ENCODE assay signal across 9 mouse cellular contexts in genomic region chr14:34810763-34811489, GRCm38 (mm10). TPM values are rescaled to one million over a fixed set of nuclear protein-coding genes. Genes with fewer than 3 reads are reported as not detected.
DNase-seq lines count a peak whose midpoint lies in the region; ATAC-seq and TF ChIP-seq lines count a peak whose summit lies in the region.
"Had no signal": no experiment of that assay in that cellular context is flagged by ENCODE, and none has a peak within 500 bp of the region (broad histone marks: within the 10 kb centered on the region; RNA-seq: fewer than 3 reads in every experiment).

No protein-coding gene starts in this region.

- TF ChIP-seq EP300 in lung, postnatal 0 days (IDR thresholded peaks at IDR 0.05): no peak

- no peak overlapping the region for H3K27ac ChIP-seq in heart, embryonic 10.5 days
- no peak overlapping the region for H3K27ac ChIP-seq in lung, postnatal 0 days (ENCODE audit: low read length)
- H3K27ac ChIP-seq: liver, embryonic 15.5 days had no signal

- H3K27me3 ChIP-seq in heart, embryonic 10.5 days (ENCODE audit: insufficient read depth, poor library complexity, severe bottlenecking): peaks cover 27% of the 10 kb centered on the region
- no peaks in the 10 kb centered on the region; the same call in 1 of the 2 replicates for H3K27me3 ChIP-seq in lung, postnatal 0 days (replicated peaks; ENCODE audit: insufficient read depth, low read length)

- H3K9ac ChIP-seq in lung, postnatal 0 days (replicated peaks; ENCODE audit: low read depth): no peak overlapping the region
- H3K9ac ChIP-seq: liver, embryonic 15.5 days had no signal

- peak; percentile 93 for TF ChIP-seq CTCF in lung, postnatal 0 days (IDR thresholded peaks at IDR 0.05)

- H3K4me1 ChIP-seq in heart, embryonic 10.5 days: no peaks in the 10 kb centered on the region
- H3K4me1 ChIP-seq in lung, postnatal 0 days (ENCODE audit: insufficient read depth, low read depth, low read length): no peaks in the 10 kb centered on the region
- H3K4me1 ChIP-seq: liver, embryonic 15.5 days had no signal

- no peak overlapping the region for H3K4me3 ChIP-seq in heart, embryonic 10.5 days
- H3K4me3 ChIP-seq in lung, postnatal 0 days (ENCODE audit: low read depth, low read length): no peak overlapping the region
- H3K4me3 ChIP-seq: liver, embryonic 15.5 days had no signal

- H3K36me3 ChIP-seq in heart, embryonic 10.5 days: no peaks in the 10 kb centered on the region
- no peaks in the 10 kb centered on the region for H3K36me3 ChIP-seq in lung, postnatal 0 days (ENCODE audit: insufficient read depth, low read length)
- H3K36me3 ChIP-seq: liver, embryonic 15.5 days had no signal

- no peak for ATAC-seq in lung, postnatal 0 days
- no peak for ATAC-seq in erythroblast, adult 5-6 weeks (replicated peaks; ENCODE audit: low FRiP score, poor library complexity, severe bottlenecking)

- H3K9me3 ChIP-seq in heart, embryonic 10.5 days: no peaks in the 10 kb centered on the region
- no peaks in the 10 kb centered on the region for H3K9me3 ChIP-seq in lung, postnatal 0 days (ENCODE audit: low read length)
- H3K9me3 ChIP-seq: liver, embryonic 15.5 days had no signal

- peak; percentile 23 to 27 for DNase-seq in CD8-positive naive resting alpha-beta T cell, adult 2 months (ENCODE audit: low read depth in 2 of 2, low spot score in 2 of 2)
- DNase-seq in ZHBTc4 (ENCODE audit: low read depth, low spot score): peak; percentile 91
- peak; percentile 88 for DNase-seq in embryo, embryonic 11 days
- peak; percentile 85 for DNase-seq in heart, embryonic 10.5 days (ENCODE audit: low spot score)
- DNase-seq in kidney, postnatal 36 days: peak; percentile 43 to 85
- peak; percentile 67 for DNase-seq in lung, postnatal 0 days (ENCODE audit: low spot score)
- peak; percentile 80 for DNase-seq in right cerebral cortex, adult 18-20 months

- H3K4me2 ChIP-seq in lung, postnatal 0 days (replicated peaks; ENCODE audit: low read depth, low read length): no peak overlapping the region
- H3K4me2 ChIP-seq: liver, embryonic 15.5 days had no signal

- WGBS in heart, embryonic 10.5 days: 18% methylated on average over 16 of the region's 16 CpGs
- WGBS in lung, postnatal 0 days: 22% methylated on average over 16 of the region's 16 CpGs

RNA-seq across cellular contexts. Expression of gene Grid1, which starts 9.0 kb away (rescaled TPM):
- 0.16 and 0.59 TPM in 2 replicates for polyA plus RNA-seq in heart, embryonic 10.5 days (2016; fragmentation: Nextera tagmentation; extraction: Ambion mirVana)
- polyA plus RNA-seq in lung, postnatal 0 days (2015; fragmentation: Nextera tagmentation; extraction: Ambion mirVana): 0.02 and 0.29 TPM in 2 replicates
- total RNA-seq in erythroblast, adult 5-6 weeks (2015; ENCODE audit: low replicate concordance): not detected in 2 replicates
- 0.34 TPM in 1 of 2 replicates, not detected in the other for total RNA-seq in erythroblast, adult 5-6 weeks (2017; ENCODE audit: low replicate concordance)

Comparison
In these comparisons a context has a peak if more than half of its experiments do, and no peak if none do; other contexts are left out.
1. DNase-seq: peak in every context shown above with its lines; median percentile 91 in ZHBTc4; 88 in embryo, embryonic 11 days; 85 in heart, embryonic 10.5 days; 80 in right cerebral cortex, adult 18-20 months; 67 in lung, postnatal 0 days; 64 in kidney, postnatal 36 days; 25 in CD8-positive naive resting alpha-beta T cell, adult 2 months.